Comparison of ENCODE assay signal across 8 mouse cellular contexts in genomic region chr2:143536485-143536884, GRCm38 (mm10). TPM values are rescaled to one million over a fixed set of nuclear protein-coding genes. Genes with fewer than 3 reads are reported as not detected.
DNase-seq lines count a peak whose midpoint lies in the region; ATAC-seq and TF ChIP-seq lines count a peak whose summit lies in the region.

No protein-coding gene starts in this region.

- H3K27me3 ChIP-seq in lung, postnatal 0 days (replicated peaks; ENCODE audit: insufficient read depth, low read length) = no peaks in the 10 kb centered on the region
- no peaks in the 10 kb centered on the region for H3K27me3 ChIP-seq in limb, embryonic 14.5 days (ENCODE audit: control insufficient read depth, insufficient read depth, low read length)

- no peak for TF ChIP-seq EP300 in lung, postnatal 0 days (IDR thresholded peaks at IDR 0.05)

- H3K4me2 ChIP-seq in lung, postnatal 0 days (replicated peaks; ENCODE audit: low read depth, low read length) = no peak overlapping the region
- no peak overlapping the region for H3K4me2 ChIP-seq in limb, embryonic 14.5 days (replicated peaks; ENCODE audit: low read depth, low read length, severe bottlenecking)

- no peaks in the 10 kb centered on the region for H3K36me3 ChIP-seq in lung, postnatal 0 days (ENCODE audit: insufficient read depth, low read length)
- H3K36me3 ChIP-seq in limb, embryonic 14.5 days (ENCODE audit: control insufficient read depth, insufficient read depth, low read length) = no peaks in the 10 kb centered on the region

- WGBS in lung, postnatal 0 days = 10% methylated on average over 3 of the region's 3 CpGs
- 8% methylated on average over 3 of the region's 3 CpGs for WGBS in limb, embryonic 14.5 days

- no peak for ATAC-seq in lung, postnatal 0 days
- no peak for ATAC-seq in limb, embryonic 14.5 days (ENCODE audit: low FRiP score, low read depth)
- ATAC-seq in activated CD4-positive, CD25-positive, alpha-beta regulatory T cell, adult 4 months = no peak

- DNase-seq in lung, postnatal 0 days (ENCODE audit: low spot score) = peak; percentile 40
- no peak for DNase-seq in lung, postnatal 4 days
- DNase-seq in R1 (ENCODE audit: low read depth, low spot score) = peak; percentile 63
- peak; percentile 87 for DNase-seq in embryo, embryonic 10 days (ENCODE audit: low spot score)
- peak; percentile 90 for DNase-seq in limb, embryonic 14.5 days (ENCODE audit: low spot score)
- no peak for DNase-seq in left cerebral cortex, adult 11 months (ENCODE audit: low spot score)
- no peak for DNase-seq in spleen, postnatal 4 days (ENCODE audit: low spot score in 2 of 2)

- no peak overlapping the region for H3K27ac ChIP-seq in lung, postnatal 0 days (ENCODE audit: low read length)
- no peak overlapping the region for H3K27ac ChIP-seq in limb, embryonic 14.5 days (replicated peaks; ENCODE audit: low read depth, low read length)

- H3K9me3 ChIP-seq in lung, postnatal 0 days (ENCODE audit: low read length) = no peaks in the 10 kb centered on the region
- no peaks in the 10 kb centered on the region for H3K9me3 ChIP-seq in limb, embryonic 14.5 days (ENCODE audit: control insufficient read depth, low read length)

- H3K4me1 ChIP-seq in lung, postnatal 0 days (ENCODE audit: insufficient read depth, low read depth, low read length) = no peaks in the 10 kb centered on the region
- H3K4me1 ChIP-seq in limb, embryonic 14.5 days (ENCODE audit: control insufficient read depth, insufficient read depth, low read length) = no peaks in the 10 kb centered on the region

- no peak overlapping the region for H3K9ac ChIP-seq in lung, postnatal 0 days (replicated peaks; ENCODE audit: low read depth)
- H3K9ac ChIP-seq in limb, embryonic 14.5 days (ENCODE audit: low read depth, low read length, severe bottlenecking) = no peak overlapping the region

- no peak overlapping the region for H3K4me3 ChIP-seq in lung, postnatal 0 days (ENCODE audit: low read depth, low read length)
- H3K4me3 ChIP-seq in limb, embryonic 14.5 days (replicated peaks; ENCODE audit: low read length) = no peak overlapping the region

- TF ChIP-seq POLR2A in limb, embryonic 14.5 days (IDR thresholded peaks at IDR 0.05; ENCODE audit: borderline replicate concordance, extremely low read depth, insufficient read depth, insufficient read length) = no peak

- no peak for TF ChIP-seq CTCF in lung, postnatal 0 days (IDR thresholded peaks at IDR 0.05)

RNA-seq across cellular contexts. Expression of gene Pcsk2, which starts 9.5 kb away (rescaled TPM):
- polyA plus RNA-seq in lung, postnatal 0 days (2015; fragmentation: Nextera tagmentation; extraction: Ambion mirVana) = 0.05 and 0.07 TPM in 2 replicates
- 0.95 and 1.0 TPM in 2 replicates for polyA plus RNA-seq in limb, embryonic 14.5 days (2012; rRNA removed)
- polyA plus RNA-seq in limb, embryonic 14.5 days (2014; fragmentation: Nextera tagmentation; extraction: Ambion mirVana) = 1.1 and 1.2 TPM in 2 replicates
- polyA plus RNA-seq in activated CD4-positive, CD25-positive, alpha-beta regulatory T cell, adult 4 months (2017; shearing (Covaris generic)) = not detected

Comparison
In these comparisons a context has a peak if more than half of its experiments do, and no peak if none do; other contexts are left out.
1. DNase-seq: peak in lung, postnatal 0 days (single experiment), R1 (single experiment), embryo, embryonic 10 days (single experiment) and limb, embryonic 14.5 days (single experiment); none in lung, postnatal 4 days (0 of 2), left cerebral cortex, adult 11 months (single experiment) and spleen, postnatal 4 days (0 of 2).